Mouse (Mus musculus) MEL (cell line): ENCODE results near the gene Polr1a. TPM values are rescaled to one million over a fixed set of nuclear protein-coding genes. Genes with fewer than 3 reads are reported as not detected.

Experiments used
- DNase-seq: peaks from one replicate; pipeline ENCODE4 v3.0.0; 2011; ENCODE audit warnings: low read depth, low spot score
- H3K27ac ChIP-seq: 2 replicates; pipeline ENCODE4 v1.5.1; 2012; ENCODE audit warnings: low read depth, mild to moderate bottlenecking, control low read depth, low read length, moderate library complexity; ENCODE audit not compliant: control insufficient read depth
- H3K27me3 ChIP-seq, 2 experiments: fragments of 150-350 bp in 1 of 2; sonication (generic) in 1 of 2; 2 replicates each; pipeline ENCODE4 v1.6.1; 2012; ENCODE audit warnings: low read length in 2 of 2, mild to moderate bottlenecking in 2 of 2, improper control_type of control experiment in 1 of 2, moderate library complexity in 1 of 2; ENCODE audit not compliant: insufficient read depth in 2 of 2, control insufficient read depth in 1 of 2
- H3K36me3 ChIP-seq, 2 experiments: 2 replicates each; pipeline ENCODE4 v1.6.1; 2012 to 2014; ENCODE audit warnings: low read length in 2 of 2, improper control_type of control experiment in 1 of 2, inconsistent platforms in 1 of 2, mild to moderate bottlenecking in 1 of 2; ENCODE audit not compliant: insufficient read depth in 2 of 2, control insufficient read depth in 1 of 2
- H3K4me1 ChIP-seq, 2 experiments: fragments of 150-350 bp in 1 of 2; sonication (generic) in 1 of 2; 2 replicates each; pipeline ENCODE4 v1.6.1; 2012; ENCODE audit warnings: low read length in 2 of 2, improper control_type of control experiment in 1 of 2, mild to moderate bottlenecking in 1 of 2; ENCODE audit not compliant: insufficient read depth in 2 of 2, control insufficient read depth in 1 of 2
- H3K4me3 ChIP-seq, 2 experiments: fragments of 150-350 bp in 1 of 2; sonication (generic) in 1 of 2; 2 replicates each; pipeline ENCODE4 v1.5.1; 2012; ENCODE audit warnings: low read depth in 2 of 2, low read length in 2 of 2, mild to moderate bottlenecking in 2 of 2, moderate library complexity in 2 of 2, control low read depth in 1 of 2, improper control_type of control experiment in 1 of 2; ENCODE audit not compliant: control insufficient read depth in 1 of 2, insufficient read depth in 1 of 2
- H3K79me2 ChIP-seq: 2 replicates; pipeline ENCODE4 v1.6.1; 2012; ENCODE audit warnings: mild to moderate bottlenecking, low read length, moderate library complexity; ENCODE audit not compliant: control insufficient read depth, poor library complexity, insufficient read depth
- H3K9ac ChIP-seq: 2 replicates; pipeline ENCODE4 v1.6.1; 2012; ENCODE audit warnings: low read depth, mild to moderate bottlenecking, control low read depth, low read length, moderate library complexity; ENCODE audit not compliant: control insufficient read depth, poor library complexity, severe bottlenecking
- H3K9me3 ChIP-seq: fragments of 150-350 bp; sonication (generic); replicated peaks from 2 replicates; pipeline ENCODE4 v1.6.1; 2012; ENCODE audit warnings: mild to moderate bottlenecking, low read length, improper control_type of control experiment, moderate library complexity; ENCODE audit not compliant: insufficient read depth
- BHLHE40 ChIP-seq: IDR thresholded peaks from 2 replicates; pipeline ENCODE4 v1.6.1; 2012; ENCODE audit warnings: low read depth, mild to moderate bottlenecking, inconsistent platforms, low read length, improper control_type of control experiment, borderline replicate concordance
- CHD1 ChIP-seq: IDR thresholded peaks from 2 replicates; pipeline ENCODE4 v1.6.1; 2012; ENCODE audit warnings: low read depth, mild to moderate bottlenecking, inconsistent platforms, low read length, improper control_type of control experiment
- CHD2 ChIP-seq: IDR thresholded peaks from 2 replicates; pipeline ENCODE4 v1.6.1; 2011; ENCODE audit warnings: low read length, improper control_type of control experiment
- CTCF ChIP-seq, 3 experiments: IDR thresholded peaks in 2 of 3; conservative IDR thresholded peaks in 1 of 3; 2 replicates each; pipeline ENCODE4 v1.5.1; 2011 to 2012; ENCODE audit warnings: low read length in 3 of 3, low read depth in 2 of 3, mild to moderate bottlenecking in 2 of 3, improper control_type of control experiment in 1 of 3, inconsistent platforms in 1 of 3, mixed read lengths in 1 of 3, moderate library complexity in 1 of 3; ENCODE audit not compliant: control insufficient read depth in 1 of 3, insufficient read depth in 1 of 3, poor library complexity in 1 of 3, severe bottlenecking in 1 of 3
- E2F4 ChIP-seq: IDR thresholded peaks from 2 replicates; pipeline ENCODE4 v1.6.1; 2011; ENCODE audit warnings: low read depth, low read length, improper control_type of control experiment, borderline replicate concordance
- ELF1 ChIP-seq: IDR thresholded peaks from 2 replicates; pipeline ENCODE4 v1.6.1; 2014; ENCODE audit warnings: low read depth, mild to moderate bottlenecking, inconsistent platforms, low read length, improper control_type of control experiment, moderate library complexity
- EP300 ChIP-seq, 2 experiments: IDR thresholded peaks; 2 replicates each; pipeline ENCODE4 v1.6.1; 2011; ENCODE audit warnings: improper control_type of control experiment in 2 of 2, low read length in 2 of 2, low read depth in 1 of 2, mild to moderate bottlenecking in 1 of 2
- GABPA ChIP-seq: IDR thresholded peaks from 2 replicates; pipeline ENCODE4 v1.6.1; 2012; ENCODE audit warnings: low read depth, mild to moderate bottlenecking, inconsistent platforms, low read length, improper control_type of control experiment, moderate library complexity
- HCFC1 ChIP-seq: IDR thresholded peaks from 2 replicates; pipeline ENCODE4 v1.6.1; 2012; ENCODE audit warnings: low read depth, mild to moderate bottlenecking, inconsistent platforms, low read length, improper control_type of control experiment, moderate library complexity
- KAT2A ChIP-seq: conservative IDR thresholded peaks from 2 replicates; pipeline ENCODE4 v1.6.1; 2012; ENCODE audit warnings: low read depth, low read length, improper control_type of control experiment, inconsistent platforms
- MAZ ChIP-seq: IDR thresholded peaks from 2 replicates; pipeline ENCODE4 v1.6.1; 2012; ENCODE audit warnings: low read depth, mild to moderate bottlenecking, inconsistent platforms, low read length, improper control_type of control experiment
- MEF2A ChIP-seq: IDR thresholded peaks from 2 replicates; pipeline ENCODE4 v1.6.1; 2014; ENCODE audit warnings: low read depth, mild to moderate bottlenecking, inconsistent platforms, low read length, improper control_type of control experiment; ENCODE audit not compliant: poor library complexity, insufficient replicate concordance, severe bottlenecking; ENCODE audit errors: extremely low read depth
- MYB ChIP-seq: IDR thresholded peaks from 2 replicates; pipeline ENCODE4 v1.6.1; 2011; ENCODE audit warnings: mild to moderate bottlenecking, low read depth, low read length, improper control_type of control experiment
- MYC ChIP-seq: IDR thresholded peaks from 2 replicates; pipeline ENCODE4 v1.6.1; 2011; ENCODE audit warnings: low read depth, mild to moderate bottlenecking, low read length, improper control_type of control experiment, moderate library complexity
- NELFE ChIP-seq: IDR thresholded peaks from 2 replicates; pipeline ENCODE4 v1.6.1; 2011; ENCODE audit warnings: low read depth, low read length, improper control_type of control experiment
- POLR2AphosphoS2 ChIP-seq: IDR thresholded peaks from 2 replicates; pipeline ENCODE4 v1.6.1; 2011; ENCODE audit warnings: low read length, improper control_type of control experiment
- POLR2AphosphoS5 ChIP-seq: IDR thresholded peaks from 2 replicates; pipeline ENCODE4 v1.6.1; 2012; ENCODE audit warnings: low read depth, borderline replicate concordance, mild to moderate bottlenecking, inconsistent platforms, low read length, moderate library complexity, mixed read lengths
- TAL1 ChIP-seq: IDR thresholded peaks from 2 replicates; pipeline ENCODE4 v1.6.1; 2012; ENCODE audit warnings: mild to moderate bottlenecking, inconsistent platforms, low read length, moderate library complexity, mixed read lengths
- TBP ChIP-seq: IDR thresholded peaks from 2 replicates; pipeline ENCODE4 v1.8.0; 2011; ENCODE audit warnings: low read depth, low read length, improper control_type of control experiment
- TCF12 ChIP-seq: IDR thresholded peaks from 2 replicates; pipeline ENCODE4 v1.6.1; 2014; ENCODE audit warnings: low read depth, mild to moderate bottlenecking, inconsistent platforms, low read length, improper control_type of control experiment, moderate library complexity
- UBTF ChIP-seq: IDR thresholded peaks from 2 replicates; pipeline ENCODE4 v1.6.1; 2012; ENCODE audit warnings: low read depth, mild to moderate bottlenecking, inconsistent platforms, low read length, improper control_type of control experiment, moderate library complexity, borderline replicate concordance; ENCODE audit not compliant: insufficient read depth
- USF1 ChIP-seq: IDR thresholded peaks from 2 replicates; pipeline ENCODE4 v1.6.1; 2014; ENCODE audit warnings: low read depth, mild to moderate bottlenecking, inconsistent platforms, low read length, improper control_type of control experiment, moderate library complexity
- ZC3H11A ChIP-seq: IDR thresholded peaks from 2 replicates; pipeline ENCODE4 v1.6.1; 2012; ENCODE audit warnings: low read depth, mild to moderate bottlenecking, inconsistent platforms, low read length, improper control_type of control experiment
- ZKSCAN1 ChIP-seq: IDR thresholded peaks from 2 replicates; pipeline ENCODE4 v1.6.1; 2012; ENCODE audit warnings: low read depth, mild to moderate bottlenecking, inconsistent platforms, low read length, improper control_type of control experiment, moderate library complexity
- ZMIZ1 ChIP-seq: IDR thresholded peaks from 2 replicates; pipeline ENCODE4 v1.6.1; 2012; ENCODE audit warnings: low read depth, mild to moderate bottlenecking, inconsistent platforms, low read length, improper control_type of control experiment, moderate library complexity
- polyA plus RNA-seq, 2 experiments: library from polyadenylated mRNA; stranded (reverse) in 1 of 2; unstranded in 1 of 2; fragments of >175 nt in 1 of 2; fragments of >200 nt in 1 of 2; gene quantifications; 2 replicates each; pipeline versions ENCODE4 v1.2.1 to v1.2.4; 2012; ENCODE audit warnings: low replicate concordance in 2 of 2, low read depth in 1 of 2; ENCODE audit not compliant: insufficient read length in 2 of 2, insufficient read depth in 1 of 2, missing spikeins in 1 of 2
- total RNA-seq: library from RNA; depleted of rRNA; stranded (reverse); fragments of 300-350 nt; gene quantifications from 2 replicates; pipeline ENCODE4 v1.2.3, GENCODE M21; 2012

The Polr1a gene
- total and polyA plus RNA-seq, 3 experiments, result 68.4 to 211 (median 105) TPM

GRCm38 (mm10) chr6:71991933-71992325, 83.1 kb downstream of the Polr1a start (continued):
- TF ChIP-seq HCFC1 (no peak), KAT2A (no peak)

- Histone ChIP-seq H3K9ac (no peak overlapping the region), H3K79me2 (no peaks in the 10 kb centered on the region), H3K27ac (no peak overlapping the region), H3K27me3 (peaks cover 2% of the 10 kb centered on the region in 2 experiments; a peak in 3 of 4 replicates), H3K4me3 (no peak overlapping the region)
- no peak for DNase-seq
- TF ChIP-seq USF1 (no peak), KAT2A (no peak), POLR2AphosphoS5 (no peak), MAZ (no peak), UBTF (no peak), CHD2 (no peak), ELF1 (no peak), MEF2A (no peak), TCF12 (no peak), CHD1 (no peak), CTCF (IDR thresholded peaks at IDR 0.05 in 2 of 3, conservative IDR thresholded peaks at IDR 0.05 in 1 of 3; ENCODE audit: control insufficient read depth in 1 of 3, insufficient read depth in 1 of 3, low read depth in 2 of 3, low read length in 3 of 3, poor library complexity in 1 of 3, severe bottlenecking in 1 of 3) (no peak), ZMIZ1 (no peak), EP300 (IDR thresholded peaks at IDR 0.05; ENCODE audit: low read depth in 1 of 2, low read length in 2 of 2) (no peak), E2F4 (no peak), ZKSCAN1 (no peak), HCFC1 (no peak)
- TF ChIP-seq, all 39 proteins: peak for 0
- no peaks in the 10 kb centered on the region for H3K9me3 ChIP-seq
- no peaks in the 10 kb centered on the region for H3K4me1 ChIP-seq
- H3K36me3 ChIP-seq, result no peaks in the 10 kb centered on the region
These were observed 85.2 kb downstream of the Polr1a start for GRCm38 (mm10) chr6:71994004-71994403.

DNA sequence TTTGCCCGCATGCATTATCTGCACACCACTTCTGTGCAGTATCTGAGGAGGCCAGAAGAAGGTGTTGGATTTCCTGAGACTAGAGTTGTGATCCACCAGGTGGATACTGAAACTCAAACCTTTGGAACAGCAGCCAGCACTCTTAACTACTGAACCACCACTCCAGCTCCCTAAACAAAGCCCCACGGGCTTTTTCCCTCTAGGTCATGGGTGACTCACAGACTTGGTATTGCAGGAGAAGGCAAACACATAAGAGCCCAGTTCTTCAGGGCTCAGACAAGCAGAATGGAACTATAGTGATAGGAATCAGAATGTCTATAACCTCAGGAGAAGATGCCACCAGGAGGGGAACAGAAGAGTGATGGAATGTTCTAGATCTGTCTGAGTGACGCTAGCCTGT, 86.2 kb downstream of the Polr1a start:
- no peak for TF ChIP-seq CHD2
- TF ChIP-seq GABPA, result no peak
- TF ChIP-seq UBTF, result no peak
- no peak for TF ChIP-seq MYB
- TF ChIP-seq E2F4, result no peak
- no peak for TF ChIP-seq NELFE
- no peak for TF ChIP-seq MYC
- TF ChIP-seq POLR2AphosphoS2, result no peak
- TF ChIP-seq TAL1, result no peak
- no peak for TF ChIP-seq TBP
- TF ChIP-seq TCF12, result no peak
- TF ChIP-seq KAT2A, result no peak
- TF ChIP-seq BHLHE40, result no peak
- TF ChIP-seq ZC3H11A, result no peak
- TF ChIP-seq POLR2AphosphoS5, result no peak
- no peak for TF ChIP-seq ZKSCAN1
- H3K9me3 ChIP-seq, result no peaks in the 10 kb centered on the region
- no peaks in the 10 kb centered on the region for H3K4me1 ChIP-seq
- no peak for DNase-seq
- H3K27me3 ChIP-seq, result peaks cover 2% of the 10 kb centered on the region in 2 experiments; a peak in 3 of 4 replicates
- no peaks in the 10 kb centered on the region for H3K36me3 ChIP-seq
- H3K79me2 ChIP-seq, result no peaks in the 10 kb centered on the region
- H3K4me3 ChIP-seq, result no peak overlapping the region
- no peak overlapping the region for H3K27ac ChIP-seq
- H3K9ac ChIP-seq, result no peak overlapping the region
